Mouse (Mus musculus) frontal cortex, adult 2 months (tissue): ENCODE measurements around the gene Ggps1. TPM values are rescaled to one million over a fixed set of nuclear protein-coding genes. Genes with fewer than 3 reads are reported as not detected.
"Not testable (repeated sequence)": the region's sequence is repeated elsewhere in the genome, so short reads cannot be mapped to it uniquely, and the experiment has no call there.

Experiments used
- DNase-seq, 2 experiments: peaks; one replicate each; pipeline ENCODE4 v3.0.0; 2022; ENCODE audit warnings: low spot score in 1 of 2; ENCODE audit errors: extremely low spot score in 1 of 2
- polyA plus RNA-seq: library from polyadenylated mRNA; depleted of rRNA; stranded (reverse); fragments of >200 nt; gene quantifications from 2 replicates; pipeline ENCODE4 v1.2.3, GENCODE M21; 2012

The Ggps1 gene
- polyA plus RNA-seq, 1 experiment, result 46.3 TPM

DNA sequence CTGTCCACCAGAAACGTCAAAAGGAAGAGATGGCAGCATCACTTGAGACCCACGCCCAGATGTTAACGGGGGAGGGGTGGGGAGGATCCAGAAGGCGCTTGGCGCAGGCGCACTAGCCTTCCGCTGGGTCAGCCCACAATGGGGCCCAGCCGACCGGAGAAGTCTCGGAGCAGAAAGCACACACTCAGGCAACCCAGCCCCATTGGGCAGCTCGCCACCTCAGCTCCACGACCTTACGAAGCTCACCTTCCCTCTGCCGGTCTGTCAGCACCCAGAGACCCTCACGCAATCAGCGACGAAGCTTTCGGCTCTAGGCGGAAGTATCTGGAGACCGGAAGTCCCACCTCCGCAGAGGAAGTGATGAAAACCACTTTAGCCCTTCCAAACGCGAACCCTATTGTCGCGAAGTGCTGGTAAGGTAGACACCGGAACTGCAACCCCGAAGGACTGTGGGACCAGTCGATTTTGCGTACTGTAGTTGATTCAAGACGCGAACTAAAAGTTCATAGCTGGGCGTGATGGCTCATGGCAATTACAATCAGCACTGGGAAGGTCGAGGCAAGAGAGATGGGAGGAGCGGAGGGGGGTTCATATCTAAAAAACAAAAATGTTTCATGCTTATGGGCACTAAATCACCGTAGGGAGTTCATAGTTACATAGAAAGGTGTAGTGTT lies 23.9 kb downstream of the Ggps1 start, which contains the start of gene Tbce:
Gene Tbce (minus strand): TSS at position 347 of the 674 bp plus-strand sequence.
- peak; percentile 89 to 93 for DNase-seq

DNA sequence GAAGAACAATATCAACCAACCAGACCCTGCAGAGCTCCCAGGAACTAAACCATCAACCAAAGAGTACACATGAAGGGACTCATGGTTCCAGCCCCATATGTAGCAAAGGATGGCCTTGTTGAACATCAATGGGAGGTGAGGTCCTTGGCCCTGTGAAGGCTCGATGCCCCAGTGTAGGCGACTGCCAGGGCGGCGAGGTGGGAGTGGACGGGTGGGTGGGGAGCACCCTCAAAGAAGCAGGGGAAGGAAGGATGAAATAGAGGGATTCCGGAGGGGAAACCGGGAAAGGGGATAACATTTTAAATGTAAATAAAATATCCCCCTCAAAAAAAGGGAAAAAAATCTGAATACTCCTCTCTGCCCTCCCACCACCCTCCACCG lies 24.4 kb downstream of the Ggps1 start:
- peak in 1 of 2 experiments; percentile 19 for DNase-seq

DNA sequence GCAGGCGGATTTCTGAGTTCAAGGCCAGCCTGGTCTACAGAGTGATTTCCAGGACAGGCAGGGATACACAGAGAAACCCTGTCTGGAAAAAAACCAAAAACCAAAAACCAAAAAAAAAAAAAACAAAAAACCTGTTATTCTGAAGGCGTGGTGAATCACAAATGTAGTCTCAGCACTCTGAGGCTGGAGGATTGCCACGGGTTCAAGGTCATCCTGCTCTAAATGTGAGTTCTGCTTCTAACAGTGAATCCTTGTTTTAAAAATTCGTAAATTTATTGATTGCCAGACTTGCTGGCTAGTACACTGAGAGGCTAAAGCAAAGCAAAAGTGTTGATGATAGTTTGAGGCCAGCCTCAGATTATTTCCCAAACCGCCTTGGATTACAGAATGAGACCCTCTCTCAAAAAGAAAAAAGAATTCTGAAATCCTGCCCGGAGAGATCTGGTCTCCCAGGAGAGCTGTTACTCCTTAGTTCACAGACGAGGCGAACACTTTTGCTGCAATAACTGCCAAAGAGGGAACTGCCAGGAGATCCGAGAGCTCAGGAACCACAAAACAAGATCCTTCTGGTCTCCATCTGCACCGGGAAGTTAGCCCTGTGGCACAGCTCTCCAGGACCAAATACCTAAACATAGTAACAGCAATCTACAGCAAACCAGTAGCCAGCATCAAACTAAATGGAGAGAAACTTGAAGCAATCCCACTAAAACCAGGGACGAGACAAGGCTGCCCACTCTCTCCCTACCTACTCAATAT lies 27.2 kb downstream of the Ggps1 start:
- DNase-seq, result no peak

DNA sequence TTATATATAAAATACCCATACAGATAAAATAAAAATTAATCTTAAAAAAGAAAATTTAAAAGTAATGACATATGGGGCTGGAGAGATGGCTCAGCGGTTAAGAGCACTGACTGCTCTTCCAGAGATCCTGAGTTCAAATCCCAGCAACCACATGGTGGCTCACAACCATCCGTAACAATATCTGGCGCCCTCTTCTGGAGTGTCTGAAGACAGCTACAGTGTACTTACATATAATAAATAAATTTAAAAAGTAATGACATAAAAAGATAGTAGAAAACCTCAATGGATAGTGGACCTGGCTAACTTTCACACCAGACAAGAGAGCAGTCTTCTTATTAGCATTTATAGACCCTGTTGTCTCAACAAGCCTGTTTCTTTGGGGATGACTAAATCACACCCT lies 27.9 kb downstream of the Ggps1 start:
- not testable (repeated sequence) for DNase-seq

DNA sequence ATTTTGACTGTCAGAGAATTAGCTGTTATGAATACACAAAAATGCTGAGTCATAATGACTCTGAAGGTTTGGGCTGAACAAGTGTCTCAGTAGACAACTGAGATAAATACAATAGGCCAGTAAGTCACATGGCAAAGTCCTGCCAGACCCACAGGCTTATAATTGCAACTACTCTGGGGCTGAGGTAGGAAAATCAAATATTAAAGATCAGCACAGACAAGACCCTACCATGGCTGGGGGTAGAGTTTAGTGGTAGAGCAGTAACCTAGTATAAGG lies 29.3 kb downstream of the Ggps1 start:
- no peak for DNase-seq

DNA sequence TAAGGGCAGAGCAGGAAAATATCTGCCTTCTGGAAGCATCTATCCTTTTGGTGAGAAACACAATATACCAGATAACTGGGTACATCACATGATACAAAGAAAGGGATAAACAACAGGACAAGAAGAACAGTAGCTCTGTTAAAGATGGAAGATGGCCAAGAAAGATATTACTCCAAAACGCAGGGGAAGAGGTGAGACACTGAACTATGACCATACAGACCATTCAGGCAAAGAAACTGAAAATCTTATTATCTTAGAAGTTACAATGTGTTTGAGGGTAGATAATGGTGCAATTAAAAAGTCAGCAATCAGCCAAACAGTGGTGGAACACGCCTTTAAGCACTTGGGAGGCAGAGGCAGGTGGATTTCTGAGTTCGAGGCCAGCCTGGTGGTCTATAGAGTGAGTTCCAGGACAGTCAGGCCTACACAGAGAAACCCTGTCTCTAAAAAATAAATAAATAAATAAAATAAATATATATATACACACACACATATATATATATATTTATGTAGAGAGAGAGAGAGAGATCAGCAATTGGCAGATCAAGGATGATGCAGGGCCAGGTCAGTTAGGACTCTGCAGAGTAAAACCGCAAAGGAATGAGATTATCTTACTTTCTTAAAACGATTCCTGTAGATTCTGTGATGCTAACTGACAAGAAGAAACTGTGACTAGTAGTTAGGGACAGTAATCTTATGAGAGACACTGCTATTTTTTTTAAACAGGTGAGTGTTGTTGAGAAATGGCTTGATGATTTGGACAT lies 29.8 kb downstream of the Ggps1 start:
- no peak for DNase-seq

DNA sequence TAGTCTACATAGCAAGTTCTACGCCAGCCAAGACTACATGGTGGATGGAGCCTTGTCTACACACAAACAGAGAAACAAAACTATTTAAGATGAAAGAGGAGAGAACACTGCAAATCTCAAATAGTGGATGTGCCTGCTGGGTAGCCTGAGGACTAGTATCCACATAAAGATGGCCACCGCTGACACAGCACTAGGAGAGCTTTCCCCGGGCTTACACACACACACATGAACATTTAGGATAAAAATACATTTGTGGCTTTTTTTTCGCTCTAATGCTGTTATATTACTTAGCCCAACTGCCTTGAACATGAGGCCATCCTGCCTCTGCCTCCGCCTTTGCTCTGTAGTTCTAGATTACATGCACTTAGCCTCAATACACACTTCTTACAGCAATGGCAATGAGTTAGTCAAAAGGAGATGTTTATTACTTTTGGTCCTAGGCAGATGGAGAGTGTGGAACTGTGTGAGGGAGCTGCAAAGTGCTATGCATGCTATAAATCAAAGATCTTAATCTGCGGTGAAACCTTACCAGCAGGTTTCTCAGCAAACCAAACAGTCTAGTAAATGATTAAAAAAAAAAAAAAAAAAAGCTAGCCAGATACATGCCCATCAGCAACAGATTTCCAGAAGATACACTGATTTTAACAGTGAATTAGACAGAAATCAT lies 37.0 kb downstream of the Ggps1 start:
- no peak for DNase-seq

DNA sequence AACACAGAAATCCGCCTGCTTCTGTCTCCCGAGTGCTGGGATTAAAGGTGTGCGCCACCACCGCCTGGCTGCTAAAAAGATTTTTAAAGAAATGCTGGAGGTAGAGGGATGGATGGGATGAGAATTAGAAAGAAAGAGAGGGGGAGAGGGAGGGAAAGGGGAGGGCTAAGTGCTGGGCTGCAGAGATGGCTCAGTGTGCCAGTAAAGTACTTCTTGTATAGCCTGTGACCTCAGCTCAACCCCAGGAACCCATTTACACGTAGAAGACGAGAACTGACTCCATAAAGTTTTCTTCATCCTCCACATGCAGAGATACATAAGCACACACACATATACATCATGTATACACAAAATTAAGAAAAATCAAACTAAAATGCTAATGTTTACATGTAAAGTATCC lies 37.7 kb downstream of the Ggps1 start:
- DNase-seq, result no peak

DNA sequence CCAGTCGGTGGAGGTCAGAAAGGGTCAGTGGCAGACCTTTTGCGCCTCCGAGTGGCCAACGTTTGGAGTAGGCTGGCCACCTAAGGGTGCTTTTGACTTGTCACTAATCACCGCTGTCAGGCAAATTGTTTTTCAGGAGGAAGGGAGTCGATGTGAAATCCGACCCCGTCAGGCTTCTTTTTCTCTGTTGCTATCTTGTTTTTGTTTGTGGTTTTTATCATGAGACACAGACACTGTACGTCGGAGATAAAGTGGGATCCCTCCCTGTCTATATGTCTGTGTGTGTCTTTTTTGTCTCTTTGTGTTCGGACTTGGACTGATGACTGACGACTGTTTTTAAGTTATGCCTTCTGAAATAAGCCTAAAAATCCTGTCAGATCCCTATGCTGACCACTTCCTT lies 41.9 kb downstream of the Ggps1 start:
- not testable (repeated sequence) for DNase-seq

DNA sequence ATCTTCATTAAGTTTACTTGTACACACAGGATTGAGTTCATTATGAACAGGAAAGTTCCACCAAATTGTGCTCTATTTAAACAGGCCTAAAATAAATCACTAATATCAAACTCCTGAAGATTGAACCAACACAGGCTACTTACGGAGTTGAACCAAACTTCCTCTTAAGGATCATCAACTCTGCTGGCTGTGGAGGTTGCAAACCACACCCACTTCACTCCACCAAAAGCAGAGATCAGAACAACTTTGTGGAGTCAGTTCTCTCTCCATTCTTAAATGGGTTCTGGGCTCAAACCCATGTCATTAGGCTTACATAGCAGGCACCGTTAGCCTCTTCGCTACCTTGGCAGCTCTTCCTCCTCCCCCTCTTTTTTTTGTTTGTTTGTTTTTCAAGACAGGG lies 44.4 kb downstream of the Ggps1 start:
- no peak for DNase-seq

DNA sequence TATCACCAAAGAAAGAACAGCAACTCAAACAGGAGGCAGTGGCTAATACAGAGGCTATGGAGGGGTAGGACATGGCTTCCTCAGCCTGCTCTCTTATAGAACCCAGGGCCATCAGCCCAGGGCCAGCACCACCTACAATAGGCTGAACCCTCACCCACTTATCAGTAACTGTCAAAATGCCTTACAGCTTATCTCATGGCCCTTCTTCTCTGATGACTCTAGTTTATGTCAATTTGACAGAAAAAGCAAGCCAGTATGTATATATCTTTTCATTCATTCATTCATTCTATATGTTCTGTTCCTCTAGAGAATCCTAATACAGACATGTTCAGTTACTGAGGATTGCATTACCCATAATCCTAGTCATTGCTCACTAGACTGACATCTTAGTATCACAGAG lies 45.0 kb downstream of the Ggps1 start:
- DNase-seq, result no peak

DNA sequence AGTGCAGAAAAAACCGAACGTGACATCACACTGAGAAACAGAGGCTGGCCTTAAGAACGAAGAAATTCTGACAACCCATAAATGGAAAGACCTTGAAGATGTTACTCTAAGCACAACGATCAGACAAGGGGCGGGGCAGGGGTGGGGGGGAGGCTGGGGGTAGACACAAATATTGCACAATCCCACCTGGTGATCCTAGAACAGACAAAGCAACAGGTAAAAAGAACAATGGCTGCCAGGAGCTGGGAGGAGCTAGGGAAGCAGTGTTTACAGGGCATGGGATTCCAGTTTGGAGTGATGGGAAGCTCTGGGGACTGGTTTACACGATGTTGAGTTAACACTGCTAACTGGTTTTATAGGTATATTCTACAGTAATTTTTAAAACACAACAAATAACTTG lies 47.7 kb downstream of the Ggps1 start:
- DNase-seq, result no peak

DNA sequence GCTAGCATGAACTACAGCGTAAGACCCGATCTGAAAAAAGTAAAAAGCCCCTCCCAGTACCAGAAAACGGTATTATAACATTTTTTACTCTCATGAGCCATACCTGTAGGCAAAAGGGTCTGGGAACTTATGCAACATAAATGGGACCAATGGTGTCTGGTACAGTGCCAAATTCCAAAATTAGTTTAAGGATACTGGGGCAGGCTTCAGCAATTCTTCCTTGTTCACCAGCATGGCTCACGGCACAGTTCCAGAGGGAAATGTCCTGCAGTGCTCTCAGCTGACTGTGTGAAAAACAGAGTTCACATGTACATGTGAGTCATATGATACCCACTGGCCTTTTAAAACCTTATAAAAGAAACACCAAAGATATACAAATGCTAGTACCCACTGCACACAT lies 48.7 kb downstream of the Ggps1 start:
- no peak for DNase-seq

DNA sequence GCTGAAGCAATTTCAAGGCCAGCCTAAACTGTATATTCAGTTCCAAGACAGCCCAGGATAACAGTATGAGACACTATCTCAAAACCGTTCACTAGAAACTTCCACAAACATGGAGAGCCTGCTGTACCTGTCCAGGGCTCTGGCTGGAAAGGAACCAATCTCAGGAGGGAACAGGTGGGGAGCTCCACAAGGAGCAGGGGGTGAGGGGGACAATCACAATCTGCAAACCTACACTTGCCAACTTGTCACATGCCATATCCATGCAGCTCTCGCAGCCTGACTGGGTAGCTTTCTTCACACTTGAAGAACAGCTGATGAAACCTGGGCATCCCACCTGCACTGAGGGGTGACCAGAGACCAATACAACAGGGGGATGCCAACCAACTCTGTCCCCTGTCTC lies 49.3 kb downstream of the Ggps1 start:
- DNase-seq, result no peak

DNA sequence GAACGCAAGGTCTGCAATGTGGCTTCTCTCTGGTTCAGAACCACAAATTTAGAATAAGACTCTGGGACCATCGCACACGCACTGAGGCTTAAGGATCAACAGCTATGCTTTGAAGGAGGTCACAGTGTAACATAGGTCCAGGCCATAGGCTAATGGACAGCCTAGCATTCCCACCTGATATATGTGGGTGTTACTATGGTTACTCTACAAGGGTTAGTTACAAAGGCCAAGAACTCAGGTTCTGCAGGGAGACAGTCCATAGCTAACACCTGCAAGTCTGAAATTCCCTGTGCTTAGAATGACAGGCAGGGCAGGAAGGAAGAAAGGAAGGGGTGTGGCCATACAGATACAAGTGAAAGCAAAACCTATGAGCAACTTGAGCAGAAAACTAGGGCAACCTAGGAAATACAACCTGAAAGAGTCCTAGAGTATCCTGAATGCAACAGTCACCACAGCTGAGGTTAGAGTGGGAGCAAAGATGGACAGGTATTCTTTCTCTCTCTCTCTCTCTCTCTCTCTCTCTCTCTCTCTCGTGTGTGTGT lies 51.8 kb downstream of the Ggps1 start:
- DNase-seq, result no peak

DNA sequence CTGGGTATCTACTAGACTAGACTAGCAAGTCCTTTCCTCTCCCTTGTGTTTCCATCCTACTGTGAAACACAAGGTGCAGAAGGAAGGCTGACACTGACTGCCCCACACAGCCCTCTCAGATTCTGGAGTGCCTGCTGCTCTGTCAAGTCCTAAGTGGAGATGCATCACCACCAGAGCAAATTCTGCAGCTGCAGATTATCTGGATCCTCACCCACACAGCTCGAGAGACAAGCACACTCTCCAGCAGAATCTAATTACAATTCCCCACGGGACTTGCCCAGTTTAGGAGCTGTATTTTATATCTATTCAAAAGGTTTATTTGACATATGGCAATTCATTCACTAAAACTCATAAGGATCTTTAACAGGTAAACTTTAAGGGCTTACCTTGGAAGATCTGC lies 57.2 kb downstream of the Ggps1 start:
- DNase-seq, result peak in 1 of 2 experiments; percentile 38

DNA sequence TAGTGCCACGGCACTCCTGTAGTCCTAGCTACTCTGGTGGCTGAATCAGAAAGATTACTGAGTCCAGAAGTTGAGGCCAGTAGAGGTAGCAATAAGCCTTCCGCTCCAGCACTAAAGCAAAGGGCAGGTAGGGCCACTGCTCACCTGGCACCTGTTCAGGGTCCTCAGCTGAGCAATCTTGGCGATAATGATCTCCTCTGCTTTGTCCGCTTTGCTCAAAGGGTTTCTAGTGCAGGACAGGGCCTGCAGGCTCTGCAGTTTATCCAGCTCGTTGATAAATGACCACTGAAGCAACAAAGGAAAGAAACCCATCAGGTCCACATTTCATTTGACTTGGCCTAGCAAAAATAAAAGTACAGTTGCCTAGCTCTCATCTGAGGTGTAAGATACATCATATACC lies 58.3 kb downstream of the Ggps1 start:
- no peak for DNase-seq

DNA sequence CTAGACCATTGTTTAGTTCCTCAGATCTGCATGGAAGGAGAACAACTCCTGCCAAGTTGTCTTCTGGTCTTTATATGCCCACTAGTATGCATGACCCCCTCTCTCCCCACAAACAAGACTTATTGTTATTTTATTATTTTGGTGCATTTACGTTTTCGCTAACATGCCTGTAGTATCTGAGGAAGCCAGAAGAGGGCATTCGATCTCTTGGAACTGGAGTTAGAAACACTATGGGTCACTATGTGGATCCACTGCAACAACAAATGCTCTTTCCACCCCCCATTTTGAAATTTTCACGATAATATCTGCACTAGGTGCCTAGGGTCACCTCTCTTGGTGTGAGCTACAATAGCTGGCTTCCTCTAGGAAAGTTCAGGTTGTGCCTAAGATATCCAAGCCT lies 59.2 kb downstream of the Ggps1 start:
- DNase-seq, result no peak

DNA sequence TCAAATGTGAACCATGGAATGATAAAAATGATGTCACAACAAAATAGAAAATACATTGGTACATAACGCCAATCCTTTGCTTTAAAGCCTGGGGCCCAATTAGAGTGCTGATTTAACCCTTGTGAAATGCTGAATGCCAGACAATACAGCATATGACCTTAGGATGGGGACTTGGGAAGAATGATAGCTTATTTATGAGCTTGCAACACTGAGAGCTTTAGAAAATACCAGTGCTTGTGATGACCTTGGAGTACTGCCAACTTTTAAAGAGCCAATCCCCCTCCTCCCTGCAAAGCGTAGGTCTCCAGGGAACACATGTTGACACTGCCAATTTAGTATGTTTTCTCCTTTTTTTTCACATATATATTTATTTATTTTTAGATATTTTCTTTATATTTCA lies 60.6 kb downstream of the Ggps1 start:
- DNase-seq, result no peak
